Mouse (Mus musculus) erythroblast, embryonic 14.5 days (primary cell): ENCODE results near the gene Dlg2. TPM values are rescaled to one million over a fixed set of nuclear protein-coding genes. Genes with fewer than 3 reads are reported as not detected.

ENCODE experiments used
- H3K27me3 ChIP-seq: 2 replicates; pipeline ENCODE4 v1.6.1; 2012; ENCODE audit warnings: inconsistent platforms; ENCODE audit not compliant: control insufficient read depth
- H3K36me3 ChIP-seq: 2 replicates; pipeline ENCODE4 v1.6.1; 2012; ENCODE audit warnings: mild to moderate bottlenecking, inconsistent platforms; ENCODE audit not compliant: control insufficient read depth
- H3K4me1 ChIP-seq: 2 replicates; pipeline ENCODE4 v1.6.1; 2012; ENCODE audit warnings: inconsistent platforms; ENCODE audit not compliant: control insufficient read depth
- H3K4me3 ChIP-seq: replicated peaks from 2 replicates; pipeline ENCODE3; 2012; ENCODE audit warnings: moderate library complexity, mild to moderate bottlenecking, inconsistent platforms
- H3K9me3 ChIP-seq: 2 replicates; pipeline ENCODE4 v1.6.1; 2012; ENCODE audit warnings: low read length, inconsistent platforms, mixed read lengths; ENCODE audit not compliant: control insufficient read depth
- GATA1 ChIP-seq: IDR thresholded peaks from 2 replicates; pipeline ENCODE4 v1.6.1; 2012; ENCODE audit warnings: low read length, inconsistent platforms, mixed read lengths
- TAL1 ChIP-seq: IDR thresholded peaks from 3 replicates; pipeline ENCODE4 v1.6.1; 2012; ENCODE audit warnings: low read length, inconsistent platforms, mixed read lengths
- polyA plus RNA-seq: library from polyadenylated mRNA; stranded (reverse); fragments of >175 nt; gene quantifications from 2 replicates; pipeline ENCODE4 v1.2.3, GENCODE M21; 2012

Gene Dlg2
- polyA plus RNA-seq, 1 experiment = not detected

DNA sequence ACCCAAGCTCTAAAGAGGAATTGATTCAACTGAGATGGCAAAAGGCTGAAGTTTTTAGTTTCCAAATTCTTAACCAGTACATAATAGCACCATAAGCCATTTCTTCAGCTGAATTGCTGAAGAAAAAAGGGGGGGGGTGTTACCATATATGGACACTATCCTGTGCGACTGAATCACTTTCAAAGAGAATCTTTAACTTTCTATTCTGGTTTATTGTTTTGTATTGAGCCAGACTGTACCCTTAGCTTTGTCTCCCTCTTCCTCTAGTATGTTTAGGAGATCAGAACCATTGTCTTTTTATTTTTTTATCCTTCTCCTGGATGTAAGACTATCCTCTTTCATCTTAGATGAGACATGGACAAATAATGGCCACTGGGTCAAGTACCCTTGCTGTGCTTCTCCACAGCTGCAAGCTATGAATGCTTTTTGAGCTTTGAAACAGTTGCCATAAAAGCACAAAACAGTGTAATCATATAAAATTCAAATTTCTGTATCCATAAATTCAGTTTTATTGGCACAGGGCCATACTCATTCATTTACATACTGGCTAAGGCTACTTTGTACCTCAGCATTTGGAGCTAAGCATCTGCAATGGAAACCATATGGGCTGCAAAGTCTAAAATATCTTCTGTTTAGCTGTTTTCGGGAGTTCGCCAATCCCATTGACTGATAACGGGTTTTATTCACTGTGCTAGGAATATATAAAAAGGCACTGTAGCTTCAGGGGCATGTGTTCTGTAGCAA, 568.7 kb downstream of the Dlg2 start:
- Histone ChIP-seq H3K36me3 (no peaks in the 10 kb centered on the region), H3K9me3 (no peaks in the 10 kb centered on the region), H3K4me1 (no peaks in the 10 kb centered on the region), H3K27me3 (no peaks in the 10 kb centered on the region), H3K4me3 (no peak overlapping the region)
- TF ChIP-seq GATA1 (no peak), TAL1 (no peak)

DNA sequence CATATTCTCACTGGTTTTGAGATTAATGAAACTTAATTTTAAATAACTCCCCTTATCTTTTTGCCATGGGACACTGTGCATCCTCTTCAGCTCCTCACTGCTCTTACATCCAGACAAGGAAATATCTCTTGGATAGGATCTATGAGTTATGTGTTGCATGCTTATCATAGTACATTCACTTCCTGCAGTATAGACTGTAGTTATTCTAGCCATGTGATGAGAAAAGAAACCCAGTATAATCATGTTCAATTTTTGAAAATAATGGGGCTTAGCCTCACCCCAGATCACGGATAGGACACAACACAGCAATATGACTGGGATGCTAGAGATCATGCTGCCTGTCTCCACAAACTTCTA, 569.2 kb downstream of the Dlg2 start:
- H3K27me3 ChIP-seq = no peaks in the 10 kb centered on the region
- H3K36me3 ChIP-seq = no peaks in the 10 kb centered on the region
- TF ChIP-seq TAL1 = no peak
- H3K9me3 ChIP-seq = no peaks in the 10 kb centered on the region
- no peaks in the 10 kb centered on the region for H3K4me1 ChIP-seq
- H3K4me3 ChIP-seq = no peak overlapping the region

DNA sequence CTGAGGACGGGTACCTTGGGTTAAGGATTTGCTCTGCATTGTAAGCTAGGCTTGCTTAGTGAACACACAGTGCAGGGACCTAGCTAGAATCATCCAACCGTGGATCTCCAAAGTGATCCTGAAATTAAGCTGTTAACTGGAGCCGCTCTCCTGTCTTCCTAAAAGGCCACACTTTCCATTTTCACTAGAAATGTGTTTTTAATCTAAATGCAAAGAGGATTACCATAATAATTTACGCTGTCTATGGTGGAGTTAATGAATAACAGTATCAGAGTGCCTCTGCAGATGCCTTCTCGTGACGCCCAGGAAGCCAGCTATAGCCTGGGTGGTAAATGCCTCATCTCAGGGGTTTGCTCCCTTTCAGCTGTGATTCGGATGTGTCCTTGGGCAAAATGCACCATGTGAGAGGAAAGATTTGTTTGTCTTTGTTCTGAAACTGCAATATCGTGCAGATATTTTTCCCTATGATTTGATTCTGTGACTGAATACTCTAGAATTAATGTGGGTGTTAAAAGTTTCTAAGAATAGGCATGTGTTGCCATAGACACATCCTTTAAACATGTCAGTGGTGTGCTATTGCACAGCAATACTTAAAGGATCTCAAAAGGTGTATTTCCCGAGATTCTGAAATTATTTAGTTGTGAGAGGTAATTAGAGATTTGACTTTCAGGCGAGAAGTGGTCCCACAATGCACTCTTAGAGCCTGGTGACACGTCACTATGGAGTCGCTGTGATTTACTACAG, 587.0 kb downstream of the Dlg2 start:
- H3K27me3 ChIP-seq = no peaks in the 10 kb centered on the region
- TF ChIP-seq GATA1 (no peak), TAL1 (no peak)

DNA sequence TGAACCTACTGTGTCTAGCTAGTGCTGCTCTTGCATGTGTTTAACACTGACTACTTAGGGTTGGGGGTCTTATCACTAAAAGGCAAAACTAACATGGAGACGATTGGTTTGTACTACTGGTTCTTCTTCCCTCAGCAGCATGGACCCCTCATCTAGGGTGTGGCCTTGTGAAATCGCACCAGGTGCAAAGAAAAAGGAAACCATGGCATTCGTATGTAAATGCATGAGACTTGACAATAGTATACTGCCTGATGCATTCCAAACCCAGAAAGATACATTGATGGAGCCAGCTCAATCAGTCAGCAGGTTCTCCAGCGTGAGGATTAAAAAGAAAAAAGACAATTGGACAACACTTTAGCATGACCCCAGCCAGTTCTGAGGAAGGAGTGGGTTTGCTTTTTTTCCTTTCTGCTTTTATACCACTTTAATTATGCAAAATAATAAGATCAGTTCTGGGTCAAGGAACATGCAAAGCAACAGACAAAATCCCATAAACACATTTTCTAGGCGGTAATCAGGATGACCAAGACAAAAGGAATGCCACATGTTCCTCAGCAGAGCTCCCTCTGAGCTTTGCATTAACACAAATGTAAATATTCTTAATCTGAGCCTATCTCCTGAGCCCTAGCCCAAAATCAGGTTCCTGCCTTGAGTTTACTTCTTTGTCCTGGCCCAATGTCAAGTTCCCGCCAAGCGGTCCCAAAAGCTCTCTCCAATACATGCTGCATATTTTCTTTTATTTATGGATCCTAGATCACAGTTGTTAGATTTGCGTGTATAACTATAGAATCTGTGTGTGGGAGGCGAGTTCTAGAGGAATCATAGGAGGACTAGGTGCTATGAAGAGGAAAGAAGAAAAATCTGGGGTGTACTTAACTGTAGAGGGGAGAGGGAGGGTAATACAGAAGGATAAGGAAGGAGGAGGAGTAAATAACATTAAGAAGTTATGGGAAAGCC, 595.6 kb downstream of the Dlg2 start:
- Histone ChIP-seq H3K27me3 (no peaks in the 10 kb centered on the region), H3K9me3 (no peaks in the 10 kb centered on the region), H3K4me1 (no peaks in the 10 kb centered on the region), H3K36me3 (no peaks in the 10 kb centered on the region), H3K4me3 (no peak overlapping the region)
- no peak for TF ChIP-seq GATA1

More for the DNA sequence above, 587.0 kb downstream of the Dlg2 start:
- Histone ChIP-seq H3K4me1 (no peaks in the 10 kb centered on the region), H3K4me3 (no peak overlapping the region), H3K36me3 (no peaks in the 10 kb centered on the region), H3K9me3 (no peaks in the 10 kb centered on the region)

DNA sequence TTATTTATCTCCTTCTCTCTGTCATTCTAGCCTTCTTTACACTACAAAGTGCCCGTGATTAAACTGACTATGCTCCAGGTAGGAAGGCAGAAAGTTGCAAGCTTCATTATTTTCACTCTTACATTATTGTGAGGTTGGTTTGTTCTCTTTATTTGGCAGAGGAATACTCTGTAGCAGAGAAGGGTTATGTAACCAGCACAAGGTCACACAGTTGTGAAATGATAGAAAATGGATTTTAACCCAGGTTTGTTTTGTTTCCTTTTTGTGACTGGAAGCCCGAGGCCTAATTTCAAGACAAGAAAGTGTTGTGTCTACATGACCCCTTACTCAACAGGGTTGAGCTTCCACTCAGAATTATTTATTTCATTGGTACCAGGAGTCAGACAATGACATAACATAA, 609.6 kb downstream of the Dlg2 start:
- H3K36me3 ChIP-seq = no peaks in the 10 kb centered on the region
- no peak overlapping the region for H3K4me3 ChIP-seq
- no peaks in the 10 kb centered on the region for H3K4me1 ChIP-seq
- no peaks in the 10 kb centered on the region for H3K9me3 ChIP-seq
- peaks cover 8% of the 10 kb centered on the region for H3K27me3 ChIP-seq
- TF ChIP-seq GATA1 = no peak
- no peak for TF ChIP-seq TAL1

DNA sequence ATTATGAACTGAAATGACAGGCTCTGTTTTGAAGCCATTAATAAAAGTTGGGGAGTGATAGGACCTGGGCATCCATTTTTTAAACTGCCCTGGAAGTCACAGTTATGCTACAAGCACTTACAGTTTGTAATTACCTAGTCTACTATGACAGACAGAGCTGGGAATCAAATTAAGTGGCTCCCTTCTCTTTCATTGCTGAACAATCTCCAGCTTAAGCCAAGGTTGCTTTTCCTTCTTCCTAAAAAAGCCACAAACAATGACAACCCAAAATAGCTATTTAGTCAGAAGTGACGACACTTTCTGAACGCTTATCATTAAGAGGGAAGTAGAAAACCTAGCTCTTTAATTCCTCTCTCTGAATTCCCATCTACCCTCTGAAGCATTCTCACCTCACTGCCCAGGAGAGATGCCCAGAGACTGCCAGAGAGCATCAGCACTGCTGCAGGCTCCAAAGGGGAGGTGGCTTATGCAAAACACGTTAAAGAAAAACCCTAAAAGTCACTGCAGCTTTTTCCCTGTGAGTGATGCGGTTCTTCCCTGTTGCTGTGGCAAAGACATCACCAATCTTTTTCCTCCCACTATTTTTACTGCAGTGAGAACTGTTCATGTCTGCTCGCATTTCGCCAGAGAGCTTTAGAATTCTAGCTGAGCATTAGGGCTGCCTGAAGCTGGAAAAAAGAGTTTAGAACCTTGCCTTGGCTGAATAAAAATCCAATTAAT, 612.9 kb downstream of the Dlg2 start:
- TF ChIP-seq GATA1 (no peak), TAL1 (no peak)
- H3K4me3 ChIP-seq = no peak overlapping the region
- no peaks in the 10 kb centered on the region for H3K36me3 ChIP-seq
- H3K9me3 ChIP-seq = no peaks in the 10 kb centered on the region
- no peaks in the 10 kb centered on the region for H3K4me1 ChIP-seq
- H3K27me3 ChIP-seq = peaks cover 13% of the 10 kb centered on the region

DNA sequence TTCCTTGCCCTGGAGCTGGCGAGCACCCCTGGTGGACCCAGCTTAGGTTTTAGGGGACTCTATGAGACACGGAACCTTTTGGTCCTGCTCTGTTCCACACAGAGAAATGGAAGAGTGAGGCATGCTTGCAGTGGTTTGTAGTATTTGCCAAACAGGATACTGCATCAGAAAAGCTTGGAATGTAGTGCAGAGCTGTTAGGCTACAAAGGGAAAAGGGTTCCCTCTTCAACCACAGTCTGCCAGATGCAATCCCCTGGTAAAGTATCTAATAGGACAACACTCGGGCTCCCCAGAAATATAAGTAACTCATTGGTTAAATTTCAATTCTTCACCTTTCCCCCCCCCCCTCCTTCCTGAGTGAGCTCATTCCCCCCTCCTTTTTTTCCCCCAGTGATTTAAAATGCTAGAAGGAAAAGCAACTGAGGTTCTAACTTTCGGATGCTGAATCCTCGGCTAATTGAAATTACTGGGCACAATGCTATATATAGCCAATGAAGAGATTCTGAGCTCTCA, 613.9 kb downstream of the Dlg2 start:
- no peaks in the 10 kb centered on the region for H3K4me1 ChIP-seq
- TF ChIP-seq TAL1 (no peak), GATA1 (no peak)
- no peaks in the 10 kb centered on the region for H3K9me3 ChIP-seq
- no peak overlapping the region for H3K4me3 ChIP-seq
- H3K36me3 ChIP-seq = no peaks in the 10 kb centered on the region
- H3K27me3 ChIP-seq = peaks cover 13% of the 10 kb centered on the region

DNA sequence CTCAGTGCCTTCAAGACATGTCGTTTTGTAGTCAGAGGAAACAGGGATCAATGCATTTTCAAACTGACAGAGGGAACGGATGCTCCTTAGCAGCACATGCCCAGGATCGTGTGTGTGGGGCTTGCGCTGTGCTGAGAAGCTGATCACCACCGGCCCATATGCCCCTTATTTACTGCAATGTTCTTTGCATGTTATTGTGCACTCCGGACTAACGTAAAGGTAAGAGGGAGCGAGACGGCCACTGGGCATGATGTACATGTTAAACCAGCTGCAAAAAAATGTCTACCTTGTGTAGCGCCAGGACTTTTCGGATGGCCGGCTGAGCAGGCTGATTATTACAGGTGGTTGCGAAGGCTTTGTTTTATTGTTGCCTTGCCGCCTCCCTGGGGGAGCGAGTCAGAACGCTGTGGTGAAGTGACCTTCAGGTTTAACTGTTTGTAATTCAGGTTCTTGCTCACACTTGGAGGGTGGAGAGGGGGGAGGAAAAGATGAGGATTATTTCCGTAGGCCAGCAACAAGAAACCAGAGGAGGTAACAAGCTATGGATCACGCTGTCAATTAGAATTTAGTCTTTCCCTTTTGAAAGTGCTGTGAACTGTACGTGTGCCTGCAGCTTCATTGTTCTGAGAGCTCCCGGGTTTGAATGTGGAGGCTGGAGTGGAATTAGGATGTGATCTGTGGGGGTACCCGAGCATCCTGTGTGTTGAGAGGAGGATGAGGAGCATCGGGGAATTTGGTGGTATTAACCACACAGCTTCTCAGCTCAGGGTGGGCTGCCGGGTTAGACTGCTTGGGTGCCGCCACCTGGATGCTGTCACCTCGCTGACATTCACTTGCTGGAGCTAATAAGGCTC, 614.6 kb downstream of the Dlg2 start:
- H3K4me3 ChIP-seq = no peak overlapping the region
- no peaks in the 10 kb centered on the region for H3K4me1 ChIP-seq
- no peaks in the 10 kb centered on the region for H3K36me3 ChIP-seq
- peaks cover 13% of the 10 kb centered on the region for H3K27me3 ChIP-seq
- TF ChIP-seq TAL1 = no peak
- TF ChIP-seq GATA1 = no peak
- no peaks in the 10 kb centered on the region for H3K9me3 ChIP-seq
